Comparison of ENCODE assay signal across 12 mouse cellular contexts in genomic region chr13:5779410-5779809, GRCm38 (mm10).
DNase-seq lines count a peak whose midpoint lies in the region; ATAC-seq and TF ChIP-seq lines count a peak whose summit lies in the region.
"Had no signal": no experiment of that assay in that cellular context is flagged by ENCODE, and none has a peak within 500 bp of the region (broad histone marks: within the 10 kb centered on the region; RNA-seq: fewer than 3 reads in every experiment).

No protein-coding gene starts in this region.

- H3K36me3 ChIP-seq in limb, embryonic 14.5 days (ENCODE audit: control insufficient read depth, insufficient read depth, low read length), result no peaks in the 10 kb centered on the region
- H3K36me3 ChIP-seq in limb, embryonic 10.5 days, result no peaks in the 10 kb centered on the region
- H3K36me3 ChIP-seq: limb, embryonic 15.5 days had no signal

- 60% methylated on average over 4 of the region's 4 CpGs for WGBS in limb, embryonic 14.5 days
- WGBS in limb, embryonic 10.5 days, result 66% methylated on average over 4 of the region's 4 CpGs

- intact Hi-C loops in left cerebral cortex, postnatal 36 days (cut with DNase I), result no loop called here

- no peak for ATAC-seq in limb, embryonic 14.5 days (ENCODE audit: low FRiP score, low read depth)
- ATAC-seq in activated CD4-positive, CD25-positive, alpha-beta regulatory T cell, adult 4 months, result peak; percentile 91

- H3K4me1 ChIP-seq in limb, embryonic 14.5 days (ENCODE audit: control insufficient read depth, insufficient read depth, low read length), result no peaks in the 10 kb centered on the region
- no peaks in the 10 kb centered on the region for H3K4me1 ChIP-seq in limb, embryonic 10.5 days
- H3K4me1 ChIP-seq: limb, embryonic 15.5 days had no signal

- H3K4me3 ChIP-seq in limb, embryonic 14.5 days (replicated peaks; ENCODE audit: low read length), result no peak overlapping the region
- no peak overlapping the region for H3K4me3 ChIP-seq in limb, embryonic 10.5 days
- H3K4me3 ChIP-seq: limb, embryonic 15.5 days; myocyte had no signal

- DNase-seq in limb, embryonic 14.5 days (ENCODE audit: low spot score), result peak; percentile 32
- no peak for DNase-seq in limb, embryonic 10.5 days (ENCODE audit: low spot score)
- DNase-seq in CD4-positive, CD25-positive, alpha-beta regulatory T cell, adult 2 months (ENCODE audit: low read depth, low spot score), result peak; percentile 87
- peak; percentile 94 for DNase-seq in induced T-regulatory cell, adult 2 months (ENCODE audit: low read depth)
- DNase-seq in layer of hippocampus, postnatal 10 days (ENCODE audit: low spot score in 2 of 2), result no peak
- no peak for DNase-seq in left cerebral cortex, postnatal 36 days (ENCODE audit: low spot score in 2 of 2)
- no peak for DNase-seq in kidney, postnatal 10 days
- DNase-seq: cerebellum, adult 11-12 months; kidney, postnatal 4 days had no signal

- H3K4me2 ChIP-seq in limb, embryonic 14.5 days (replicated peaks; ENCODE audit: low read depth, low read length, severe bottlenecking), result no peak overlapping the region
- H3K4me2 ChIP-seq: limb, embryonic 15.5 days had no signal

- no peaks in the 10 kb centered on the region for H3K27me3 ChIP-seq in limb, embryonic 14.5 days (ENCODE audit: control insufficient read depth, insufficient read depth, low read length)
- no peaks in the 10 kb centered on the region for H3K27me3 ChIP-seq in limb, embryonic 10.5 days (ENCODE audit: low read depth, poor library complexity, severe bottlenecking)
- H3K27me3 ChIP-seq: limb, embryonic 15.5 days had no signal

- H3K27ac ChIP-seq in limb, embryonic 14.5 days (replicated peaks; ENCODE audit: low read depth, low read length), result no peak overlapping the region
- no peak overlapping the region for H3K27ac ChIP-seq in limb, embryonic 10.5 days
- H3K27ac ChIP-seq: limb, embryonic 15.5 days had no signal

- no peaks in the 10 kb centered on the region for H3K9me3 ChIP-seq in limb, embryonic 14.5 days (ENCODE audit: control insufficient read depth, low read length)
- no peaks in the 10 kb centered on the region for H3K9me3 ChIP-seq in limb, embryonic 10.5 days (replicated peaks)
- H3K9me3 ChIP-seq: limb, embryonic 15.5 days had no signal

- no peak overlapping the region for H3K9ac ChIP-seq in limb, embryonic 14.5 days (ENCODE audit: low read depth, low read length, severe bottlenecking)
- H3K9ac ChIP-seq: limb, embryonic 15.5 days had no signal

- no peak for TF ChIP-seq POLR2A in limb, embryonic 14.5 days (IDR thresholded peaks at IDR 0.05; ENCODE audit: borderline replicate concordance, extremely low read depth, insufficient read depth, insufficient read length)

Comparison
In these comparisons a context has a peak if more than half of its experiments do, and no peak if none do; other contexts are left out.
1. DNase-seq: peak in limb, embryonic 14.5 days (single experiment), CD4-positive, CD25-positive, alpha-beta regulatory T cell, adult 2 months (single experiment) and induced T-regulatory cell, adult 2 months (single experiment); none in limb, embryonic 10.5 days (single experiment), layer of hippocampus, postnatal 10 days (0 of 2), left cerebral cortex, postnatal 36 days (0 of 2) and kidney, postnatal 10 days (single experiment).